35 mouse cellular contexts compared by ENCODE assay signal in genomic region chr10:80968106-80968505, GRCm38 (mm10). TPM values are rescaled to one million over a fixed set of nuclear protein-coding genes. Genes with fewer than 3 reads are reported as not detected.
"Had no signal": no experiment of that assay in that cellular context is flagged by ENCODE, and none has a peak within 500 bp of the region (broad histone marks: within the 10 kb centered on the region; RNA-seq: fewer than 3 reads in every experiment).

No protein-coding gene starts in this region.

- H3K36me3 ChIP-seq: heart, embryonic 10.5 days; heart, embryonic 12.5 days; heart, embryonic 13.5 days; heart, embryonic 15.5 days; hindbrain, embryonic 10.5 days; hindbrain, embryonic 12.5 days; hindbrain, embryonic 13.5 days; hindbrain, embryonic 15.5 days; intestine, embryonic 15.5 days; kidney, embryonic 15.5 days had no signal

- H3K4me3 ChIP-seq: heart, embryonic 10.5 days; heart, embryonic 12.5 days; heart, embryonic 13.5 days; heart, embryonic 15.5 days; hindbrain, embryonic 10.5 days; hindbrain, embryonic 12.5 days; hindbrain, embryonic 13.5 days; hindbrain, embryonic 15.5 days; intestine, embryonic 15.5 days; kidney, embryonic 15.5 days; layer of hippocampus, adult 2 months; left cerebral cortex, adult 2 months had no signal

- DNase-seq: heart, postnatal 10 days; heart, postnatal 14 days; heart, postnatal 36 days; heart, postnatal 4 days; kidney, adult 11 months; kidney, adult 18-20 months; kidney, adult 2 months; kidney, adult 8-10 months; kidney, adult 9 months; kidney, postnatal 10 days; kidney, postnatal 14 days; kidney, postnatal 25 days; layer of hippocampus, adult 9-11 months; layer of hippocampus, postnatal 36 days had no signal

- H3K9ac ChIP-seq: heart, embryonic 12.5 days; heart, embryonic 15.5 days; hindbrain, embryonic 12.5 days; hindbrain, embryonic 13.5 days; hindbrain, embryonic 14.5 days; hindbrain, embryonic 15.5 days; intestine, embryonic 15.5 days; kidney, embryonic 15.5 days had no signal

- H3K27me3 ChIP-seq: heart, embryonic 12.5 days; heart, embryonic 15.5 days; hindbrain, embryonic 12.5 days; hindbrain, embryonic 13.5 days; hindbrain, embryonic 15.5 days; intestine, embryonic 15.5 days; kidney, embryonic 15.5 days had no signal

- H3K27ac ChIP-seq: heart, embryonic 13.5 days; heart, embryonic 15.5 days; hindbrain, embryonic 10.5 days; hindbrain, embryonic 12.5 days; hindbrain, embryonic 13.5 days; hindbrain, embryonic 14.5 days; hindbrain, embryonic 15.5 days; hindbrain, postnatal 0 days; intestine, embryonic 15.5 days; kidney, embryonic 15.5 days; kidney, postnatal 0 days; layer of hippocampus, adult 2 months; left cerebral cortex, adult 2 months had no signal

- H3K9me3 ChIP-seq: heart, embryonic 10.5 days; heart, embryonic 15.5 days; hindbrain, embryonic 15.5 days; intestine, embryonic 15.5 days; kidney, embryonic 15.5 days had no signal

- H3K4me2 ChIP-seq: heart, embryonic 11.5 days; heart, embryonic 12.5 days; heart, embryonic 13.5 days; heart, embryonic 15.5 days; hindbrain, embryonic 12.5 days; hindbrain, embryonic 13.5 days; hindbrain, embryonic 14.5 days; hindbrain, embryonic 15.5 days; intestine, embryonic 15.5 days; kidney, embryonic 15.5 days had no signal

RNA-seq across cellular contexts. Expression of gene Gng7, which starts 46.6 kb away (rescaled TPM):
- polyA plus RNA-seq: inflammation-experienced regulatory T-cells, adult 6 months had no signal

RNA-seq across cellular contexts. Expression of gene Diras1, which starts 57.4 kb away (rescaled TPM):
- total RNA-seq: heart, postnatal 10 days; heart, postnatal 25 days; heart, postnatal 36 days; heart, postnatal 4 days; hematopoietic stem cell, adult 5-6 weeks had no signal
- polyA plus RNA-seq: heart, embryonic 12.5 days; heart, embryonic 14.5 days; heart, embryonic 15.5 days; heart, postnatal 0 days; inflammation-experienced regulatory T-cells, adult 6 months had no signal
